Mouse (Mus musculus): ENCODE data around the gene Olfr1245. TPM values are rescaled to one million over a fixed set of nuclear protein-coding genes. Genes with fewer than 3 reads are reported as not detected.

Gene Olfr1245
- polyA plus RNA-seq (2015; fragmentation: Illumina TruSeq; extraction: RNeasy Lipid Tissue Mini Kit (QIAGEN cat#74804); ENCODE audit: low read depth, low replicate concordance), result not detected

GRCm38 (mm10) chr2:89578347-89578746 lies at the start of gene Olfr1245:
TSS of gene Olfr1245 (minus strand) at chr2:89578447.

GRCm38 (mm10) chr2:89618145-89618544 lies 39.9 kb upstream of the Olfr1245 start, which contains the start of gene Olfr1248:
TSS of gene Olfr1248 (minus strand) at chr2:89618245.

GRCm38 (mm10) chr2:89614030-89614429 lies 35.8 kb upstream of the Olfr1245 start, which contains the start of gene Olfr1247:
TSS of gene Olfr1247 (minus strand) at chr2:89614130.

GRCm38 (mm10) chr2:89593057-89593456 lies 14.8 kb upstream of the Olfr1245 start, which contains the start of gene Olfr1246:
TSS of gene Olfr1246 (minus strand) at chr2:89593157.

GRCm38 (mm10) chr2:89531387-89531786 lies 46.9 kb downstream of the Olfr1245 start, which contains the start of gene Olfr1243:
TSS of gene Olfr1243 (minus strand) at chr2:89531487.

Other genes with a start within 250 kb of the Olfr1245 start
- not detected for gene Olfr1232, start 248.8 kb downstream of the Olfr1245 start, polyA plus RNA-seq (2015; fragmentation: Illumina TruSeq; extraction: RNeasy Lipid Tissue Mini Kit (QIAGEN cat#74804); ENCODE audit: low read depth, low replicate concordance)
- gene Olfr1233, start 236.0 kb downstream of the Olfr1245 start, polyA plus RNA-seq (2015; fragmentation: Illumina TruSeq; extraction: RNeasy Lipid Tissue Mini Kit (QIAGEN cat#74804); ENCODE audit: low read depth, low replicate concordance), result not detected
- gene Olfr1234, start 213.6 kb downstream of the Olfr1245 start, polyA plus RNA-seq (2015; fragmentation: Illumina TruSeq; extraction: RNeasy Lipid Tissue Mini Kit (QIAGEN cat#74804); ENCODE audit: low read depth, low replicate concordance), result not detected
- not detected for gene Olfr1238, start 168.8 kb downstream of the Olfr1245 start, polyA plus RNA-seq (2015; fragmentation: Illumina TruSeq; extraction: RNeasy Lipid Tissue Mini Kit (QIAGEN cat#74804); ENCODE audit: low read depth, low replicate concordance)
- not detected for gene Olfr1239, start 158.0 kb downstream of the Olfr1245 start, polyA plus RNA-seq (2015; fragmentation: Illumina TruSeq; extraction: RNeasy Lipid Tissue Mini Kit (QIAGEN cat#74804); ENCODE audit: low read depth, low replicate concordance)
- gene Olfr1240, start 135.4 kb downstream of the Olfr1245 start, polyA plus RNA-seq (2015; fragmentation: Illumina TruSeq; extraction: RNeasy Lipid Tissue Mini Kit (QIAGEN cat#74804); ENCODE audit: low read depth, low replicate concordance), result not detected
- not detected for gene Olfr1241, start 91.3 kb downstream of the Olfr1245 start, polyA plus RNA-seq (2015; fragmentation: Illumina TruSeq; extraction: RNeasy Lipid Tissue Mini Kit (QIAGEN cat#74804); ENCODE audit: low read depth, low replicate concordance)
- not detected for gene Olfr1242, start 80.1 kb downstream of the Olfr1245 start, polyA plus RNA-seq (2015; fragmentation: Illumina TruSeq; extraction: RNeasy Lipid Tissue Mini Kit (QIAGEN cat#74804); ENCODE audit: low read depth, low replicate concordance)
- not detected for gene Olfr1243, start 47.0 kb downstream of the Olfr1245 start, polyA plus RNA-seq (2015; fragmentation: Illumina TruSeq; extraction: RNeasy Lipid Tissue Mini Kit (QIAGEN cat#74804); ENCODE audit: low read depth, low replicate concordance)
- gene Olfr1246, start 14.7 kb upstream of the Olfr1245 start, polyA plus RNA-seq (2015; fragmentation: Illumina TruSeq; extraction: RNeasy Lipid Tissue Mini Kit (QIAGEN cat#74804); ENCODE audit: low read depth, low replicate concordance), result not detected
- gene Olfr1247, start 35.7 kb upstream of the Olfr1245 start, polyA plus RNA-seq (2015; fragmentation: Illumina TruSeq; extraction: RNeasy Lipid Tissue Mini Kit (QIAGEN cat#74804); ENCODE audit: low read depth, low replicate concordance), result not detected
- not detected for gene Olfr1248, start 39.8 kb upstream of the Olfr1245 start, polyA plus RNA-seq (2015; fragmentation: Illumina TruSeq; extraction: RNeasy Lipid Tissue Mini Kit (QIAGEN cat#74804); ENCODE audit: low read depth, low replicate concordance)
- gene Olfr1249, start 56.5 kb upstream of the Olfr1245 start, polyA plus RNA-seq (2015; fragmentation: Illumina TruSeq; extraction: RNeasy Lipid Tissue Mini Kit (QIAGEN cat#74804); ENCODE audit: low read depth, low replicate concordance), result not detected
- not detected for gene Olfr1250, start 83.0 kb upstream of the Olfr1245 start, polyA plus RNA-seq (2015; fragmentation: Illumina TruSeq; extraction: RNeasy Lipid Tissue Mini Kit (QIAGEN cat#74804); ENCODE audit: low read depth, low replicate concordance)
- gene Olfr1251, start 93.5 kb upstream of the Olfr1245 start, polyA plus RNA-seq (2015; fragmentation: Illumina TruSeq; extraction: RNeasy Lipid Tissue Mini Kit (QIAGEN cat#74804); ENCODE audit: low read depth, low replicate concordance), result not detected
- gene Olfr1252, start 146.6 kb upstream of the Olfr1245 start, polyA plus RNA-seq (2015; fragmentation: Illumina TruSeq; extraction: RNeasy Lipid Tissue Mini Kit (QIAGEN cat#74804); ENCODE audit: low read depth, low replicate concordance), result not detected
- not detected for gene Olfr1253, start 178.6 kb upstream of the Olfr1245 start, polyA plus RNA-seq (2015; fragmentation: Illumina TruSeq; extraction: RNeasy Lipid Tissue Mini Kit (QIAGEN cat#74804); ENCODE audit: low read depth, low replicate concordance)
- gene Olfr1254, start 215.2 kb upstream of the Olfr1245 start, polyA plus RNA-seq (2015; fragmentation: Illumina TruSeq; extraction: RNeasy Lipid Tissue Mini Kit (QIAGEN cat#74804); ENCODE audit: low read depth, low replicate concordance), result not detected
- gene Olfr1255, start 233.6 kb upstream of the Olfr1245 start, polyA plus RNA-seq (2015; fragmentation: Illumina TruSeq; extraction: RNeasy Lipid Tissue Mini Kit (QIAGEN cat#74804); ENCODE audit: low read depth, low replicate concordance), result not detected